In the genomic region with DNA sequence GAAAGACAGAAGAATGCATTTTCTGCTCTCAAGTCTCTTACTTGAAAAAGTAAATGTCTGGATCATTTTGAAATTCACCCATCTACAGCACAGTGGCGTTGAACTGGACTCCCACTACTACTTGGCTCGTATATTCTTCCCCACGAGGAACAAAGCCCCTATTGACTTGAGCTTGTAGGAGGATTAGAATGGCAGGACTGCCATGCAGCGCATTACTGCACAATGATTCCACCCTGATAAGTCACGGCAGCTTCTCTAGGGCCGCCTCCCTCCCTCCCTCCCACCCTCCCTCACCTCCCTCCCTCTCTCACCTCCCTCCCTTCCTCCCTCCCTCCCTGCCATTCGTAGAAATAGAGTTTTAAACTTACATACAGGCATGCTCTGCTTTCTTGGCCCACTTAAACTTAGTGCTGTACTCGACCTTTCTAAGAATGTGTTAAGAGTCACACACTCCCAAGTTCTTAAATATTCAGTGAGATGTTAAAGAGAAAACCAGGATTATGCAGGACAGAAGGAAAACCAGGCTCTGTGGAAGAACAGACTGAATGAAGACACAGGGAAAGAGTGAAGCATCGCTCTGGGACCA, we compare ENCODE assay signal across 9 mouse cellular contexts. TPM values are rescaled to one million over a fixed set of nuclear protein-coding genes. Genes with fewer than 3 reads are reported as not detected.
DNase-seq lines count a peak whose midpoint lies in the region; ATAC-seq lines count a peak whose summit lies in the region.
"Had no signal": no experiment of that assay in that cellular context is flagged by ENCODE, and none has a peak within 500 bp of the region (broad histone marks: within the 10 kb centered on the region; RNA-seq: fewer than 3 reads in every experiment).

No protein-coding gene starts in this region.

- ATAC-seq in heart, embryonic 15.5 days (replicated peaks; ENCODE audit: insufficient number of reproducible peaks, insufficient read depth, low FRiP score, low read depth), result no peak
- no peak for ATAC-seq in midbrain, embryonic 15.5 days (replicated peaks)
- 0 out of 2 replicates have a peak, but pooled peaks have one; percentile 41 for ATAC-seq in stomach, embryonic 16.5 days (ENCODE audit: insufficient read depth, low FRiP score)
- ATAC-seq: activated CD4-positive, CD25-positive, alpha-beta regulatory T cell, adult 4 months had no signal

- no peaks in the 10 kb centered on the region for H3K27me3 ChIP-seq in heart, embryonic 15.5 days
- no peaks in the 10 kb centered on the region for H3K27me3 ChIP-seq in midbrain, embryonic 10.5 days (ENCODE audit: low read depth, poor library complexity, severe bottlenecking)
- H3K27me3 ChIP-seq in midbrain, embryonic 15.5 days (replicated peaks), result no peaks in the 10 kb centered on the region
- no peaks in the 10 kb centered on the region for H3K27me3 ChIP-seq in stomach, embryonic 16.5 days (ENCODE audit: control insufficient read depth, insufficient read depth, low read length)

- H3K36me3 ChIP-seq in heart, embryonic 15.5 days, result no peaks in the 10 kb centered on the region
- no peaks in the 10 kb centered on the region for H3K36me3 ChIP-seq in midbrain, embryonic 10.5 days
- H3K36me3 ChIP-seq in midbrain, embryonic 15.5 days (replicated peaks), result no peaks in the 10 kb centered on the region
- no peaks in the 10 kb centered on the region for H3K36me3 ChIP-seq in stomach, embryonic 16.5 days (ENCODE audit: control insufficient read depth, insufficient read depth, low read length)

- no peaks in the 10 kb centered on the region for H3K9me3 ChIP-seq in heart, embryonic 15.5 days (replicated peaks)
- H3K9me3 ChIP-seq in midbrain, embryonic 10.5 days (replicated peaks), result no peaks in the 10 kb centered on the region
- no peaks in the 10 kb centered on the region for H3K9me3 ChIP-seq in midbrain, embryonic 15.5 days
- H3K9me3 ChIP-seq in stomach, embryonic 16.5 days (replicated peaks; ENCODE audit: control insufficient read depth, low read length), result no peaks in the 10 kb centered on the region

- WGBS in heart, embryonic 15.5 days, result 34% methylated on average over 9 of the region's 9 CpGs
- 47% methylated on average over 9 of the region's 9 CpGs for WGBS in midbrain, embryonic 10.5 days
- WGBS in midbrain, embryonic 15.5 days, result 26% methylated on average over 9 of the region's 9 CpGs
- 40% methylated on average over 9 of the region's 9 CpGs for WGBS in stomach, embryonic 16.5 days

- no peak overlapping the region for H3K4me2 ChIP-seq in heart, embryonic 15.5 days
- H3K4me2 ChIP-seq in midbrain, embryonic 15.5 days, result no peak overlapping the region
- H3K4me2 ChIP-seq in stomach, embryonic 16.5 days (ENCODE audit: low read depth, low read length), result no peak overlapping the region

- DNase-seq in heart, adult 8-10 months (ENCODE audit: low spot score), result no peak
- DNase-seq in midbrain, embryonic 10.5 days (ENCODE audit: low spot score), result no peak
- DNase-seq in fibroblast of lung, adult 2 months (ENCODE audit: low read depth), result peak; percentile 68
- no peak for DNase-seq in gastrocnemius, postnatal 25 days
- DNase-seq: thymus, adult 18-20 months had no signal

- H3K27ac ChIP-seq in heart, embryonic 15.5 days, result peak overlapping the region; percentile 65
- peak overlapping the region; percentile 63 for H3K27ac ChIP-seq in midbrain, embryonic 10.5 days (replicated peaks)
- no peak overlapping the region for H3K27ac ChIP-seq in midbrain, embryonic 15.5 days
- peak overlapping the region; percentile 19 for H3K27ac ChIP-seq in stomach, embryonic 16.5 days (ENCODE audit: low read length)

- no peak overlapping the region for H3K9ac ChIP-seq in heart, embryonic 15.5 days
- no peak overlapping the region for H3K9ac ChIP-seq in midbrain, embryonic 15.5 days
- no peak overlapping the region for H3K9ac ChIP-seq in stomach, embryonic 16.5 days (ENCODE audit: low read length)

- H3K4me3 ChIP-seq in heart, embryonic 15.5 days, result no peak overlapping the region
- no peak overlapping the region for H3K4me3 ChIP-seq in midbrain, embryonic 10.5 days
- no peak overlapping the region for H3K4me3 ChIP-seq in midbrain, embryonic 15.5 days
- no peak overlapping the region for H3K4me3 ChIP-seq in stomach, embryonic 16.5 days (replicated peaks; ENCODE audit: low read length)

- peaks cover 76% of the 10 kb centered on the region for H3K4me1 ChIP-seq in heart, embryonic 15.5 days (replicated peaks)
- H3K4me1 ChIP-seq in midbrain, embryonic 10.5 days, result peaks cover 20% of the 10 kb centered on the region
- H3K4me1 ChIP-seq in midbrain, embryonic 15.5 days, result peaks cover 12% of the 10 kb centered on the region; the same call in 1 of the 2 replicates
- peaks cover 38% of the 10 kb centered on the region for H3K4me1 ChIP-seq in stomach, embryonic 16.5 days (ENCODE audit: control insufficient read depth, insufficient read depth, low read length)

RNA-seq across cellular contexts. Expression of a gene that starts 54.5 kb away (rescaled TPM):
- polyA plus RNA-seq in heart, embryonic 15.5 days (2015; fragmentation: Nextera tagmentation; extraction: Ambion mirVana), result 74.3 and 85.4 TPM in 2 replicates
- total RNA-seq in heart, adult 8-10 months (2022), result 100 to 1,000 TPM in 2 of 4 experiments, 10 to 100 TPM in 2; 83.2 to 109 (median 98.8) TPM
- 21.2 and 22.7 TPM in 2 replicates for polyA plus RNA-seq in midbrain, embryonic 10.5 days (2016; fragmentation: Nextera tagmentation; extraction: Ambion mirVana)
- polyA plus RNA-seq in midbrain, embryonic 15.5 days (2015; fragmentation: Nextera tagmentation; extraction: Ambion mirVana), result 15.9 and 16.0 TPM in 2 replicates
- polyA plus RNA-seq in stomach, embryonic 16.5 days (2015; fragmentation: Nextera tagmentation; extraction: Ambion mirVana), result 63.4 and 68.0 TPM in 2 replicates
- total RNA-seq in gastrocnemius, postnatal 25 days (2021), result 100 to 1,000 TPM; 102 to 113 TPM
